Mouse (Mus musculus): Measurements from ENCODE around the gene Kif11. TPM values are rescaled to one million over a fixed set of nuclear protein-coding genes. Genes with fewer than 3 reads are reported as not detected.

Kif11 gene
- polyA plus RNA-seq, 1 experiment: 1.2 TPM

DNA sequence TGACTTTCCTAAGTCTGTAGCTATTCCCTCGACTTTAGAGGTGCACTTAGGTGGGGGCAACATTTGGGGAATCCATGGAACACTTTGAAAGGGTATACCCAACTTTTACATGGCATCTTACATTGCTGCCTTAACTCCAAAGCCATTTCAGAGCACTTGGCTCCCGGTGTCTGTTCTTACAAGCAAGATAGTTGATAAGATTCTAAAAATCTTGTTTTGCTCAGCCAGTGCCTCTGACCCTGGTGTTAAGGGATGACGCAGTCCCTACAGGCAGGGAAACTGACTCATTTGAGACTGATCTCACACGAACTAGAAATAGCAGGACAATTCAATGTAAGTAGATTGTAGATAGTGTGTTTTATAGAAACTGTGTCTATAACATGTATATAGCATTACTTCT lies 64.0 kb downstream of the Kif11 start:
- Histone ChIP-seq H3K27ac (ENCODE audit: insufficient read depth, low read length) (no peak overlapping the region), H3K4me1 (ENCODE audit: control insufficient read depth, insufficient read depth, low read length) (no peaks in the 10 kb centered on the region), H3K4me3 (ENCODE audit: insufficient read depth, low read length) (no peak overlapping the region)
- no peak for TF ChIP-seq CTCF (IDR thresholded peaks at IDR 0.05; ENCODE audit: extremely low read depth, insufficient read depth, low read length)
- no peak for TF ChIP-seq POLR2A (IDR thresholded peaks at IDR 0.05; ENCODE audit: extremely low read depth, insufficient read depth, low read length)

DNA sequence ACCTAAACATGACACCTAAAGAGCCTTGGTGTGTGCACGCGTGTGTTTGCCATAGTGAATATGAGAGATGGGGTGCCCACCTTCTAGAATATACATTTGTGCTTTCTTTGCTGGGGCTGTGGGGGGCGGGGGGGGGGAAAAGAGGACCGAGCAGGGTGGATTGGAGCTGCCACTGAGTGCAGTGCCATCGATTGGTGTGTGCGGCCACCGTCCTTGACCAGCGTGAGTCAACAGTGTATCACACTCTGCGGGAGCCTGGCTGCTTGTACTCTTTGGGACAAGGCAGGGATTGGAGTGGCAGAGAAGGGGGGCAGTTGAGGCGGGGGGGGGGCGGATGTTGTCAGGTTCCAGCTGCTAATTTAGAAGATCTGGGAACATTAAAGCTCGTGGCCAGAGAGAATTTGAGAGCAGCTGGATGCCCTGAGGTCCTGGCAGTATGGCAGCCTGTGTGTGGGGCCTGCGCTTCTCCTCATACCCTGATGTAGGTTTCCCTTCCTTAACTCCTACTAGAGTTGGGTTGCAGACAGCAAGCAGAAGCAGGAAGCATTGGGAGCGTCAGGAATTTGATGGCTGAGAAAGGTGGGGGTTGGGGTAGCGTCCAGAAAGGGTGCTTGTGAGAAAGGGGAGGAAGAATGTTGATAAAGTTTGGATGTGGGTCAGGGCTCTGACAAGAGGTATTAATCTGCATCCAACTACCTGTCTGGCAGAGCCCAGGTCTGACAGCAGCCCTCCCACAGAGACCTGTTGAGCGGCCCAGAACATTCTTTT lies 64.7 kb downstream of the Kif11 start:
- Histone ChIP-seq H3K4me1 (ENCODE audit: control insufficient read depth, insufficient read depth, low read length) (no peaks in the 10 kb centered on the region), H3K4me3 (ENCODE audit: insufficient read depth, low read length) (no peak overlapping the region), H3K27ac (ENCODE audit: insufficient read depth, low read length) (no peak overlapping the region)
- TF ChIP-seq CTCF (IDR thresholded peaks at IDR 0.05; ENCODE audit: extremely low read depth, insufficient read depth, low read length): no peak
- TF ChIP-seq POLR2A (IDR thresholded peaks at IDR 0.05; ENCODE audit: extremely low read depth, insufficient read depth, low read length): no peak

DNA sequence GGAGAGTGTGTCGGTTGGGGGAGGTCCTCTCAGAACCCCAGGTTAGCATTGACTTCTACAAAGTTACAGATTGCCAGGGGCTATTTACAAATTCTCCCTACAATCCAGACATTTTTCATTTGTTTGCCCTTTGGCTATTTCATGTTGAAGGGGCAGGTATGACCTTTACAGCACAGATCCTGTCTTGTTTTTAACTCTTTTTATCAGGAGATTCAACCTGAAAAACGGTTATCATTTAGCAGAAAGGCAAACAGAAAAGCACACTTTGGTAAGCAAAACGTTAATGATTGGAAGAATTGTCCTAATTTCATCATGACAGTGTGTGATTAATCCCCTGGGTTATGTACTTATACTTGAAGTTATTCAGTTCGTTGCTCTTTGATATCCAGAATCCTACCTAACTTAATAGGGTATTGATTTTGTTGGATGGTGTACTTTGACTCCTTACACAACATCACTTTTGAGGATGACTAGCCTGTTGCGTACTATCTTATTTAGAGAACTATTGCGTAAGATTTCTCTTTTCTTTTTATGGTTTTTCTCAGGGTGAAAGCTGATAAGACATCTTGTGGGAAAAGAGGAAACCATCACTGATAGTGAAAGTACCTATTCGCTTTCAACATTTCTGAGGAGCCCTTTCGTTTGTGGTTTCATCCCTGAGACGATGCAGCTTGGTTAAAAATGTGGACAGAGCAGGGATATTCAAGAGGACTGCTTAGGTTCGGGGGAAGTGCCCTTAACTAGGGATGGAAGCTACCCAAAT lies 66.5 kb downstream of the Kif11 start:
- Histone ChIP-seq H3K4me3 (ENCODE audit: insufficient read depth, low read length) (no peak overlapping the region), H3K4me1 (ENCODE audit: control insufficient read depth, insufficient read depth, low read length) (no peaks in the 10 kb centered on the region), H3K27ac (ENCODE audit: insufficient read depth, low read length) (no peak overlapping the region)
- TF ChIP-seq CTCF (IDR thresholded peaks at IDR 0.05; ENCODE audit: extremely low read depth, insufficient read depth, low read length): no peak
- TF ChIP-seq POLR2A (IDR thresholded peaks at IDR 0.05; ENCODE audit: extremely low read depth, insufficient read depth, low read length): no peak

DNA sequence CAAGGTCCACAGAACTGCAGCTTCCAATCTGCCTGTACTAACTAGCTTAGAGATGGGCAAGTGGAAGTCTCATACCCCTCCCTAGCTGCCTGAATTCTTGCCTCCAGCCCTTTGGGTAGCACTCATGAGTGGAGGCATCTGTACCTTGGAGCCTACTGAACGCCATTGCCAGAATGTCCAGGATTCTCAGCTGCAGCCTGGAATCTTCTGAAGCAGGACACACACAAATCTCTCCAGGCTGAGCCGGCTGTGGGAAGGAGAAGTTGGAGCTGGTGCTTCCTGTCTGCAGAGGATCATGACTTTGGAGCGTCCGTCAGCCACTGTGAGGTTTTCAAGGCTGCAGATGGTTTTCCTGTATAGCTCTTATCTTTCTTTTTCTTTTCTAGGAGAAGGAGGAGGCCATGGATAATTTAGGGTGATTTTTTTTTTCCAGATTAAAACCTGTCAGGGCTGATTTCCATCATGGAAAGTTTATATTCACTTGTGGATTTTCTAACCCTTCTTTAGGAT lies 67.5 kb downstream of the Kif11 start:
- no peak overlapping the region for H3K4me3 ChIP-seq (ENCODE audit: insufficient read depth, low read length)

DNA sequence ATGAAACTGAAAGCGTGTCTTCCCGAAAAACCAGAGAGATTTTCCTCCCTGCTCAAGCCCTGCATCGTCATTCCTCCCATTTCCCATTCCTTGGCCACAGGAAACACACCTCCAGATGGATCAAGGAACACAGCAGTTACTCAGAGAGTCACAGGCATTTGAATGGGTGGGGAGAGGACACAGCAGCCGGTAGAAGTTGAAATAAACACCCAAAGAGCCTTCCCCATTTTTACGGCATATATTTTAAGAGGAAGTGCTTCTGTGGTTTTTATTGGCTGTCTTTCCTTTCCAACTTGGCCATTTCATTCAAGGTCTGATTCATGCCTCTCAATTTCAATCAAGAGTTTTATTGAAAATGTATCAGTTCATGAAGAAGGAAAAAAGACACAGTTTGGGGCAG lies 72.0 kb downstream of the Kif11 start:
- no peak overlapping the region for H3K27ac ChIP-seq (ENCODE audit: insufficient read depth, low read length)
- H3K4me1 ChIP-seq (ENCODE audit: control insufficient read depth, insufficient read depth, low read length): no peaks in the 10 kb centered on the region
- TF ChIP-seq POLR2A (IDR thresholded peaks at IDR 0.05; ENCODE audit: extremely low read depth, insufficient read depth, low read length) (no peak), CTCF (IDR thresholded peaks at IDR 0.05; ENCODE audit: extremely low read depth, insufficient read depth, low read length) (no peak)
- no peak overlapping the region for H3K4me3 ChIP-seq (ENCODE audit: insufficient read depth, low read length)

More for the DNA sequence above, 67.5 kb downstream of the Kif11 start:
- Histone ChIP-seq H3K4me1 (ENCODE audit: control insufficient read depth, insufficient read depth, low read length) (no peaks in the 10 kb centered on the region), H3K27ac (ENCODE audit: insufficient read depth, low read length) (no peak overlapping the region)
- no peak for TF ChIP-seq POLR2A (IDR thresholded peaks at IDR 0.05; ENCODE audit: extremely low read depth, insufficient read depth, low read length)

DNA sequence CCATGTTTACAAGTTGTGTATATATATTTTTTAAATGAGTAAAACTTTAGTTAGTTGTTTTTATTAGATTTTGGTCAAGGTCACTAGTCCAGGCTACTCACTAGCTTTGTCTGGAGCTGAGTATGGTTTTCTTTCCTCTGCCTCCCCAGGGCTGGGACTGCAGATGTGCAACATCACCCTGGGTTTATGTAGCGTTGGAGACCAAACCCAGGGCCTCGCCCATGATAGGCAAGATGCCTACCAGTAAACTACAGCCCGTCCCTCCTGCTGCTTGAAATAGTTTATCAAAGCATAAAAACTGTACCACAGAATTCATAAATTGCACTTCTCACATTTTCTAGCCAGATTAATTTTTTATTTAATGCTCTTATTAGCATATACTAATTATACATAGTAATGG lies 73.0 kb downstream of the Kif11 start:
- Histone ChIP-seq H3K4me1 (ENCODE audit: control insufficient read depth, insufficient read depth, low read length) (no peaks in the 10 kb centered on the region), H3K27ac (ENCODE audit: insufficient read depth, low read length) (no peak overlapping the region), H3K4me3 (ENCODE audit: insufficient read depth, low read length) (no peak overlapping the region)
- no peak for TF ChIP-seq POLR2A (IDR thresholded peaks at IDR 0.05; ENCODE audit: extremely low read depth, insufficient read depth, low read length)
- no peak for TF ChIP-seq CTCF (IDR thresholded peaks at IDR 0.05; ENCODE audit: extremely low read depth, insufficient read depth, low read length)

DNA sequence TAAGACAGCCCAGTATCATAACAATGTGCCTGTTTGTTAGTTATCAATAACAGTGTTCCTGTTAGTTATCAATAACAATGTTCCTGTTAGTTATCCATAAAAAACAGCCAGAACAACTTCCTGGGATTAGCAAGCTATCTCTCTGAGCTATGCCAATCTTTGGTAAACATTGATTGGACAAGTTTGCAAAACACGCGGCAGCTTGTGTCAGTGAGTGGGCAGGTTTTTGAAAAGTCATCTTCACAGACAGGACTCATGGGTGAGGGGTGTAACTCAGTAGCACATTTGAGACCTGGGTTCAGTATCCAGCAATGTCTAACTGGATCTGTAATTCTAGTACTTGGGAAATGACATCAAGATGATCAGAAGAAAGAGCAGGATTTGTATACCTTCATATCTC lies 79.3 kb downstream of the Kif11 start:
- H3K4me1 ChIP-seq (ENCODE audit: control insufficient read depth, insufficient read depth, low read length): no peaks in the 10 kb centered on the region
- TF ChIP-seq POLR2A (IDR thresholded peaks at IDR 0.05; ENCODE audit: extremely low read depth, insufficient read depth, low read length) (no peak), CTCF (IDR thresholded peaks at IDR 0.05; ENCODE audit: extremely low read depth, insufficient read depth, low read length) (no peak)
- H3K4me3 ChIP-seq (ENCODE audit: insufficient read depth, low read length): no peak overlapping the region
- H3K27ac ChIP-seq (ENCODE audit: insufficient read depth, low read length): no peak overlapping the region

DNA sequence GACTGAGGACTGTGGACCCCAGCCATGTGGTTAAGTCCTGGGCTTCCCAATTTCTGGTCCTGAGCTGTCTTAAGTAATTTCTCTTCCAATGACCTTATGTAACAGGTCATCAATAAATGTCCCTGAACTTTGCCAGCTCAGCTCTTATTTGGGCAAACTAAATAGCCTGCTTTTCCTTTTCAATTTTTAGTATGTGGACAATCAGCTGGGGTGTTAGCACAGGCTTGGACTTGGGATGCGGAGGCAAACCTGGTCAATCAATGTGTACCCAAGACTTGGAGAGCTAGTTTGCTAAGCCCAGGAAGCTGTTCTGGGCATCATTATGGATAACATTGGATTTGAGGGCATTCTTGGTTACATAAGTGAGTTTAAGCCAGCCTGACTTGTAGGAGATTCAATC lies 79.8 kb downstream of the Kif11 start:
- no peak for TF ChIP-seq POLR2A (IDR thresholded peaks at IDR 0.05; ENCODE audit: extremely low read depth, insufficient read depth, low read length)
- TF ChIP-seq CTCF (IDR thresholded peaks at IDR 0.05; ENCODE audit: extremely low read depth, insufficient read depth, low read length): no peak
- no peaks in the 10 kb centered on the region for H3K4me1 ChIP-seq (ENCODE audit: control insufficient read depth, insufficient read depth, low read length)
- H3K27ac ChIP-seq (ENCODE audit: insufficient read depth, low read length): no peak overlapping the region

DNA sequence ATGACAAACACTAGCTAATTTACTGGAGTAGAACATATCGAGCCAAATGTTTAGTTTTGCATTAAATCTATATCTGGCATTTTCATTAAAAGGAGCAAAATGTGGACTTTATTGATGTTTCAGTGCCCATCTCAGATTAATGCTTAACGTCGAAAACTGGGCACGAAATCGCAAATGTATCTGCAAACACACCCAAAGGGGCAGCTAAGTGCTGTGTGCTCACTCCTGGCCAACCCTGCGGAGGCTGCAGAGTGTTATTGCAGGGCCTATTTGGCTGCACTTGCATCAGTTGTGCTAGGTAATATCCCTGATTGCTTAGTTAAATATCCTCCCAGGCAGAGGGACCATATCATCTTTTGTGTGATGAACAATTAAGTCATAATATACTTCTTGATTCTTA lies 81.8 kb downstream of the Kif11 start:
- Histone ChIP-seq H3K27ac (ENCODE audit: insufficient read depth, low read length) (no peak overlapping the region), H3K4me1 (ENCODE audit: control insufficient read depth, insufficient read depth, low read length) (no peaks in the 10 kb centered on the region), H3K4me3 (ENCODE audit: insufficient read depth, low read length) (no peak overlapping the region)
- TF ChIP-seq CTCF (IDR thresholded peaks at IDR 0.05; ENCODE audit: extremely low read depth, insufficient read depth, low read length) (no peak), POLR2A (IDR thresholded peaks at IDR 0.05; ENCODE audit: extremely low read depth, insufficient read depth, low read length) (no peak)

More for the DNA sequence above, 79.8 kb downstream of the Kif11 start:
- H3K4me3 ChIP-seq (ENCODE audit: insufficient read depth, low read length): no peak overlapping the region

DNA sequence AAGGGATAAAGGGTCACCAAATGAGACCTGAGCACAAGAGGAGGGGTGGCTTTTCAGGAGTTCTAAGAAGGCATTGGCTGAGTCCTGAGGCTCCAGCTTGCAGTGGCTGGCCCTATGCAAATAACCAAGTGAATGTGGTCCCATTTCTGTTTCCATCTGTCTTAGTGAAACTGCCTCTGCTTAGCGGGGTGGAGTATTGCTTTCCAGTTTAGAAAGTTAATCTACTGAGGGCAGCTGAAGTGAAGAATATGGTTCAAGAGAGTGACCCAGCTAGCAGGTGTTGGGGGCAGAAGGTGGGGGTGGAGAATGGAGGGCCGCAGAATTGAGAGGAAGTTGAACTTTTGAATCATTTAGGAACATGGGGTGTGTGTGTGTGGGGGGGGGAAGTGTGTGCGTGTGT lies 90.2 kb downstream of the Kif11 start:
- Histone ChIP-seq H3K27ac (ENCODE audit: insufficient read depth, low read length) (no peak overlapping the region), H3K4me1 (ENCODE audit: control insufficient read depth, insufficient read depth, low read length) (no peaks in the 10 kb centered on the region), H3K4me3 (ENCODE audit: insufficient read depth, low read length) (no peak overlapping the region)
- TF ChIP-seq CTCF (IDR thresholded peaks at IDR 0.05; ENCODE audit: extremely low read depth, insufficient read depth, low read length) (no peak), POLR2A (IDR thresholded peaks at IDR 0.05; ENCODE audit: extremely low read depth, insufficient read depth, low read length) (no peak)

Data from cortical plate, adult 2 months (tissue).